Mouse (Mus musculus) adrenal gland, postnatal 14 days (tissue): ENCODE results near the gene Nrp1. TPM values are rescaled to one million over a fixed set of nuclear protein-coding genes. Genes with fewer than 3 reads are reported as not detected.

Source experiments
- DNase-seq: peaks from one replicate; pipeline ENCODE4 v3.0.0; 2021; ENCODE audit warnings: mixed read lengths
- total RNA-seq: library from RNA; stranded (reverse); gene quantifications from 2 replicates; pipeline ENCODE4 v1.2.3, GENCODE M21; 2021

The Nrp1 gene
- total RNA-seq, 1 experiment from 2014 or later = 123 TPM

DNA sequence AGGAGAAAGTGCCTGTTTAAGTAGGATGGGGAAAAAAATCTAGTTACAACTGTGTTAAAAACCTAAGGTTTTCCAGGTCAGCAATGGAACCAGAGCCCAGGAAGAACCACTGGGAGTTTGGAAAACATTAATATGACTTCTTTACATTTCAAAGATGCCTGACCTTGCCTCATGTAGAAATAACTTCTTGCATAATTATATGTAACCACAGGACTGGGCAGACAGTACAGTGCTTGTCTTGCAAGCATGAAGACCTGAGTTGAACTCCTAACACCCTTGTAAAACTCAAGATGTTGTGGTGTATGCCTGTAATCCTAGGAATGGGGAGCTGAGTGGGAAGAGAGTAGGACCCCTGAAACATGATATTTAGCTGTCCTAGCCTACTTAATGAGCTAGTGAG, 61.6 kb downstream of the Nrp1 start:
- DNase-seq = no peak

DNA sequence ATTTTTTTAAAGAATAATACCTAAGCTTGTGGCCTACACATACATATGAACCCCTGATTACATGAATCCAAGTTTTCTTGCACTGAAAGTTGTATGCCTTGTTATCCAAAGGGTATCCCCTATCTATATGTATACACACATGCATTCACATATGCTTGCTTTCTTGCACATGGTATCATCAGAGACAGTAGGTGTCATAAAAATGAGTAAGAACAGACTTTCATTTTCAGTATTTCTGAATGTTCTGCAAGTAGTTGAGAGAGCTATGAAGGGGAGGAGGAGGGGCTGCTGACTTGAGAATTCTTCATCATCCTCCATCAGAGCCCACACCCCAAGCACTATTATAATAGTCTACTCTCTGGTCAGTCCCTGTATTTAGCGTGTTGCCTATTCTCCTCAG, 62.0 kb downstream of the Nrp1 start:
- no peak for DNase-seq

DNA sequence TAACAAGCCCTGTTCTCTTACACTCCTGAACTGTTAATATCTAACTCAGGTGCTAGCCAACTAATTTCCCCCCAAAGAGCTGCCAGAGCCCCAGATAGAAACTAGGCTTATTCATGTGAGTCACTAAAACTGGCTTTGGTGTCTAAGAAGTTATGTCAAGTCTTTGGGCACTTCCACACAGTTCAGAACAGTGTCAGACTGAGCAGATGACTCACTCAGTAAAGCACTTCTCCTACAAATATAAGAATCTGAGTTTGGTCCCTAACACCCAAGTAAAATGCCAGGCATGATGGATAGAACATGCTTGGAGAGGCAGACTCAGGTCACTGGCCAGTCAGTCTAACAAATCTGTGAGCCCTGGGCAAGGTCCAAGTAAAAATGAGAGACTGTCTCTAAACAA, 65.4 kb downstream of the Nrp1 start:
- DNase-seq = no peak

DNA sequence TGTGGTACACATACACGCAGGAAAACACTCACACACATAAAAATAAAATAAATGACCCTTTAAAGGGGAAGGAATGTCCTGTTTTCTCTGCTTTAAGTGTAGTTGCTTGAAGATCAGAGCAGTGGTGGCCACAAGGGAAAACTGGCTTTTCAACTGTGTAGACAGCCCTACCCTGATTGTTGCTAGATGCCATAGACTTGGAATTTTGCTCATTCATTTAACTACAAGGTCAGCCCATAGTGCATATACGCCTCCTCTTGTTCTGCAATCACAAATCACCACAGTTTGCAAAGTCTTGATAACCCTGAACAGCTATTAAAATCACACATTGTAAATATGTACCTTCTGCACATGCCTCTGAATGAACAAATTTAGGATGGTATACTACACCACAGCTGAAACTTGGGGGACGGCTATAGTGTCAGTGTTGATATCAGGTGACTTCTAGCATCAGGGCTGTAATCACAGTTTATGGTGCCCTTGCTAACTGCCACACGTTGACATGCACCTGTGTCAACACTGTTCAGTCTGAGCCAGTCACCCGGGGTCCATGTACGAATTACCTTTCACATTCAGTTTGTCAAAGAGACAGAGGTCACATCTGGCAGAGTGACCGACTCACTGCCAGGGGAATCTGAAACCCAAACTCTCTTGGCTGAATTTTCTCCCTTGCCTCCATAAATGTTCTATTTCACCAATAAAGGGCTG, 66.4 kb downstream of the Nrp1 start:
- DNase-seq = no peak

DNA sequence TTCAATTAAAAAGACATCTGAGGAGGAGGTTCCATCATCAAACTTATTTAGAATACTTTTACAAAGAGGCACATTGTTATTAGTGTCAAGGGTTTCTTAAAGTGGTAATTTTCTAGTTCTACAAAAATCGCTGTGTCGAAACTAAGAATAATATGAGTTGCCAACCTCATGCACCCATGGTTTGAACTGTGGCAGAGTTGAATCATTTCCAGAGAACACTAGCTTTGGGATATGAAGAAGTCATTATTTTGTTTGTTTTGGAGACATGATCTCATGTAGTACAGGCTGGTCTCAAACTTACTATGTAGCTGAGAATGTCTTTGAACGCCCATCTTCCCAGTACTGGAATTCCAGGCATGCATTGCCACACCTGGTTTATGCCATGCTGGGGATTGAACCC, 68.7 kb downstream of the Nrp1 start:
- no peak for DNase-seq

DNA sequence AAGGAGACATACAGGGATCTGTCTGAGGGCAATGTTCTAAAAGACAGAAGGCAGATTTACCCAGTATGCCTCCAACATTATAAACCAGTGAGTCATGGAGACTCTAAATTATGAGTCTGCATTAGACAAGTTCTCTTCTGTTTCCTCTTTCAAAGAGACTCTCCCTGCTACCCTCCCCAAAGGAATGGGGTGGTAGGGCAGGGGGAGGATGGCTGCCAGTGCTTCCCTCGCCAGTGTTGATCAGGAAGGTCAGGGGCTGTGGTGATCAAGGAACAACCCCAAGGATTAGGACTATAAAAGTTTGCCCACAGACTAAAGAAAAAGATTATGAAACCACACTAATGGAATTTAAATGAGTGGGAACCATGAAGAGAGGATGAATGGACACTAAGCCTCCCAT, 70.6 kb downstream of the Nrp1 start:
- DNase-seq = no peak

DNA sequence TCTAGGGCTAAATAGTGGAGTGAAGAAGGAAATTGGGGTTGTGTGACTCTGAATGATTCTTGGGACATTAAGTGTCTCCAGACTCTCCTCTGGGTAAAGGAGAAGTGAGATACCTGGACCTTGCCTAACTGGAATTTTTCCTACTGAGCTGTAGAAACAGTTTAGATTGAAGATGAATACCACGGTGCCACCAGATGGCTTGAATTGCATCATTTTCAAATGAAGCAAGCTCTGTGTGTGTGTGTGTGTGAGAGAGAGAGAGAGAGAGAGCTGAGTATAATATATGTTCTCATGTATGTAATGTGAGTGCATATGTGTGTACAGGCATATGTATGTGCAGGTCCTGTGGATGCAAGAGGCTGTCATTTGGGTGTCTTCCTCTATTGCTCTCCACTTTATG, 72.7 kb downstream of the Nrp1 start:
- DNase-seq = no peak

DNA sequence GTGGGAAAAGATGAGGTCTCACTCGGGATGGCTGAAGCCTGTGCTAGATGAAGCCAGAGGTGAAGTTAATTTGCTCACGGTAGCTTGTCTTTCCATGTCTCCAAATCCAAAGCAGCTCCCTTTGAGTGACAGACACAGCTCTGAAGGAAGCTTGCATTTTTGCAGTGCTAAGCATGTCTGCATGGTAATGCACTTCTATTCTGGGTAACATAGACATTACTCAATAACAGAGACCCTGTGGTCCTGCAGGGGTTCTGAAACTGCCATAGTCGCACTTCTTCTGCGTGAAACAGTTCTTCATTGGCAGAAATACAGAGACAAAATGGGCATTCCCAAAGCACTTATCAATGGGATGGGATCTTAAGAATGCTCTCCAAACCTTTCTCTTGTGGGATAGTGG, 77.3 kb downstream of the Nrp1 start:
- DNase-seq = no peak

DNA sequence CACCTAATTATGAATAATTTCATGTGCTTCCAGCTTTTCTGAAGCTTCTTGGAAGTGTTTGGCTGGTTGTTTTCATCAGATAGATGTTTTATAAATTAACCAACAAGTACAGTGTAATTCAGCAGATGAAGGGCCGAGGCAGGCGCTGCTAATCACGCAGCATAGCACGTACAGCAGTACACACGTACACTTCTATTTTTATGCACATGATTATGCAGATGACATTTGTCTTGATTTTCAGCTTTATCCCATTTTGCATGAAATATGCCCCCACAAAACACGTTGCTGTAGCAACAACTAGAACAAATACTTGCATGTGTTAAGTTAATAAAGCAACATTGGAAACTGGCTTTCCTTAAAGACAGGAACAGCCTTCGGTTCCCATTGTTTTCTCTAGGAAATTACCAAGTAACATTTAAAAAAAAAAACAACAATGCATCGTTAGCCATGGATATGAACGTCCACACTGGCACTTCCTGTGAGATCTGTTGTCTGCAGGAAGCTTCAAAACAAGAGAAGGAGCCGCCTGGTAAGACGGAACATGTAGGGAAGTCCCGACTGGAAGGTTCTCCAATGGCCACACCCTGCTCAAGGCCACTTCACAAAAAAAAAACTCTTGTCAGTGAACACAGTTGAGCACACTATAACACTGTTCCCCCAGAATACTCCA, 78.9 kb downstream of the Nrp1 start:
- DNase-seq = no peak

DNA sequence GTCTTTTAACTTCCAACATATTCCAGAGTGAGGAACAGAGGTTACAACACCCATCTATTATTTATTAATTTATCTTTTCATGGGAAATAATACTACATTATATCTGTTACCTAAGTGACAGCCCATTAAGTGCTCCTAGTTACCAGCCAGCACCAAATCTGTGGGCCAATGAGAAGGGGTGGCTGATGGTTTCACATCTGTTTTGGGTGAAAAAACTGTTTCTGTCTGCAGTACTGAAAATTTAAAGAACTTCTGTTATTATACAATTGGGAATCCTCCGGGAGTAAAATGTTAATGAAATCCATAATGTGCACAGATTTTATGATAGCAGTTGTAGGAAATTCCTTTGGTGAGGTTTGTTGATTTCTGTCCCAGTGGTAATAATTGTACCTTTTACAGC, 83.0 kb downstream of the Nrp1 start:
- DNase-seq = no peak

DNA sequence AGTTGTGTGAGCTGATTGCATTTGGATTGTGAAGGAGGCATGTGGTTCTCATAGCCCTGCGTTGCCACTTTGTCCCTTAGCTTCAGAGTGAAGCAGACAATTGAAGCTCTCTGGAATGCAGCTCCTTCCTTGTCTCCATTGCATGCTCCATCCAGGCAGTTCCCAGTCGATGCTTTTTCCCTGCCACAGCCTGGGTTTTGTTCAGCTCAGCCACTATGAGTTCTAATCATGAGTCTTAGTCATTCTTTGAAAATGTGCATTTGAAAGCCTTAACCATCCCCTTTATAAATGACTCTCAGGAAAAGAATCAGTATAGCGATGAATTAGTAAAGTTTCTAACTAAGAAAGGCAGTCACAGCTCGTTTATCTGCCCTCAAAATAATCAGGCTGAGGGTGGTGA, 87.2 kb downstream of the Nrp1 start:
- DNase-seq = no peak

DNA sequence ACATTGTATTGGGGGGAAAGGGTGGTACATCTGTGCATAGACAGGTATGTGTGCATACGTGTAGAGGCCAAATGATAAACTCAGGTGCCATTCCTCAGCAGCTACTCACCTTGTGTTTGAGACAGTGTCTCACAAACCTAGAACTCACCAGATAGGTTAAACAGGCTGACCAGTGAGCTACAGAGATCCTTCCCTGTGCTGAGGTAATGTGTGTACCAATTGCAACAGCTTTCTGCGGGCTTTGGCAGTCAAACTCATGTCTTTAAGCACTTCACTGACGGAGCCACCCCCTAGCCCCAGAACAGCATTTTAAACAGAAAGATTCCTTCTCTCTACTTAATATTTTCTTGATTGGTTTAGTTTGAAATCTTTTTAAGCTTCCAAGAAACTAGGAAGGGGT, 88.2 kb downstream of the Nrp1 start:
- DNase-seq = no peak

DNA sequence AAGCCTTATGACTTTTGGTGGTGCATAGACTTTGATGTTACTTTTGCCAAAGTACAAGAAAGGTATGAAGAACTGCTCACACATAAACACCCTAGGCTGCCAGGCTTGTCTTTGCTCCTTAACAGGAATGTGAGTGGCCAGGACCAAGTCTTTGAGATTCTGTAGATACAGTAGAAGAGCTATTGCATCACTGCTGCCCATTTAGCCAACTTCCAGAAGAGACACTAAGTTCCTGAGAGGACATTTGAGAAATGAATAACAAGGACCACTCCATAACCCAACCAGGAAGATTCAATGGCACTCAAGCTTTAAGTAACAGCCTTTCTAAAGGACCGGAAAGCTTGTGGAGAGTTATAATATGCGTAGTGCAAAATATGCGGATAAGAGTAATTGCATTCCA, 88.9 kb downstream of the Nrp1 start:
- DNase-seq = no peak

DNA sequence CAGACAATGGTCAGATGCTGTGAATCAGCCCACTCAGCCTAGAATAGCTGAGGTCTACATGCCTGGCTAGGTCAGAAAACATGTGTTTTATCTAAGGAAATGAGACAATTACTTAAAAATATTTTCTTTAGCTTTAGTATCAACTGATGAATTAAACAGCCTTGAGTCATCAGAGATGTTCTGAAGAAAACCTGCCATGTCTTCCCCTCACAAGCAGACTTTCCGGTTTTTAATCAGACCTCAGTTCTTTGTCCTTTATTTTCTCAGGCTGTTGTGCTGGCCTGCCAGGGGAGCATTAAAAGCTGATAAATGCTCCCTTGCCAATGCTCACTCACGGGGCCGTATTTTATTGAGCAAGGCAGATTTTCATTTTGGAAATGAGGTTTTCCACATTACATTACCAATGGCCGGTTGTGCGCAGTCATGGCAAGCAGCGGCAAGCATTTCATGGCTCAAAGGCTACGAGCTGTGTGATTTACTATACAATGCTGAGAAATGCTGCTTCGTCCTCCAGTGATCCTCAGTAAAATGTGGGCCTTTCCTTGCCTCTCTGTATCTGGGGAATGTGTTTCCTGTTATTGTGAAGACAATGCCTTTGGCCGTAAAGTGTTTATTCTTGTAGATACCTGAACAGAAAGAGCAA, 92.1 kb downstream of the Nrp1 start:
- DNase-seq = no peak

DNA sequence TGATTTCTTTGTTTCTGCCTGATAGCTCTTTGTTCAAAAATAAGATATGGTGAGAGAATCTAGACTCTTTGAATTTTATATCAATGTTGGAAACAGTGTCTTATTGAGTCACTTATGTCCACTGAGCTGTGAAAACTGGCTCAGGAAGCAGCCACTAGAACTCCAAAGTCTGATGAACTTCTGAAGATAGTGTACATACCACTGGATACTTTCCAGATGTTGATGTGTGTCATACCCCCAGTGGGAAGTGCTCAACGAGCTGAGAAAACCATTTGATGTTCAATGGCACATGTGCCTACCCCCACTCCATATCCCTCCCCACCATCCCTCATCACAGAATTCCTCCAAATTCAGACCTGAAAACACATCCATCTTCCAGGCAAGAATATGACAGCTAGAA, 92.7 kb downstream of the Nrp1 start:
- no peak for DNase-seq

DNA sequence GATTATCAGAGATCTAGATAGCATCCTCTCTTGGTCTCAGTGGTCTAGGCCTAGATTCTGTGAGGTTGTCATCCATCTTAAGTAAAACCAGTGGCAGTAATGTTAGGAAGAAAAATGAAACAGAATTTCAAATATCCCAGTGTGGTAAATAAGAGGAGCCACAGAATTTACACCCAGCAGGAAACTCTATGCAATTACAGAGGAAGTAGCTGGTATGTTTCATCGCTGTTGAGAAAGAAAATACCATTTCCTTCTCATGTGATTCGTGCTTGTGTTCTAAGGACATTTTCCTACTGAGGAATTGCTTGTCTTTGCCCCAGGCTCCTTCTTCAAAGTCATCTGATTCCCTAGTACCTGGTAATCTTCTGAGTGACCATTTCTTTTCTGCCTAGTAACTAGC, 95.1 kb downstream of the Nrp1 start:
- no peak for DNase-seq

DNA sequence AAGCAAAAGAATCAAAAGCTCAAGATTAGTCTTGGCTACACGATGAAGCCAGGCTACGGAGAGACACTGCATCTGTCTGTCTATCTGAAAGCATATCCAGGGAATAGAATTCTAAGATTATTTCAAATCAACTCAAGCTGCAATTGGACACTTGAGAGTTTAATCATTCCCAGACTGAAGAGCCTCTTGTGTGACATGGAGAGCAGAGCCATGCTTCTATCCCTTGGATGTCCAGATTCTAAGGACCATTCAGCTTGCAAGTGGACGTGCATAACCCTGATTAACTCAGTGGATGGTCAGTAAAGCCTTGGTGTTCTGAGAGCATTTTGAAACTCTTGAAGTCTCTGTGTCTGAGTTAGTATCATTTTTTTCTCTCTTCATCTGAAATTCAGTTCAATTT, 95.6 kb downstream of the Nrp1 start:
- no peak for DNase-seq

DNA sequence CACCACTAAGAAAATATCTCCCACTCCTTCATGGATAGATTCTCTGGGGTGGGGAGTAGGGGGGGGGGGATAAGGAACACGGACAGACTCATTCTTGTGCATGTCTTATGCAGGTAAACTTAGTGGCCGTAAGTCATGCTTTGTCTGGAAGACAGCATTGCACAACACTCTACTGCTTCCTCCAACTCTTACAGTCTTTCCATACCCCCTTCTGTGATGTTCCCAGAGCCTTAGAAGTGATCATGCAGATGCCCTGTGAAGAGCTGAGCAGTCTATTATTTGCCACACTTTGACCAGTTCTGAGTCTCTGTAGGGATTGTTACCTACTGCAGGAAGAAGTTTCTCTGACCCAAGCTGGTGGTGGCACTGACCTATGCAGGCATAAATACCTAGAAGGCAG, 98.9 kb downstream of the Nrp1 start:
- DNase-seq = no peak

DNA sequence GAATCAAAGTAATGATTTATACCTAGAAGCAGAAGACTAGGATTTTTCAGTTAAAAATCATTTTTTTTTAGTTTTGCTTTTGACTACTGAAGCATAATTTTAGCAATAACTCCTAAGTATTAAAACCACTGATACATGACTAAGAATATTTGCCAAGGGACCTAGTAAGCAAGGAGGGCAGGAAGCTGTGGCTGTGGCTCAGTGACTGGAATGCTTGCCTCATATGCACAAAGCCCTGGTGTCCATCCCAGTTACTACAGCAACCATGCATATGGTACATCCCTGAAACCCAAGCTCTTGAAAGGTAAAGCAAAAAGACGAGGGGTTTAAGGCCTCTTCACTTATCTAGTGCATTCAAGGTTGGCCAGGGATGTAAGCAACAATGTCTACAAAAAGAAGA, 101.3 kb downstream of the Nrp1 start:
- no peak for DNase-seq

DNA sequence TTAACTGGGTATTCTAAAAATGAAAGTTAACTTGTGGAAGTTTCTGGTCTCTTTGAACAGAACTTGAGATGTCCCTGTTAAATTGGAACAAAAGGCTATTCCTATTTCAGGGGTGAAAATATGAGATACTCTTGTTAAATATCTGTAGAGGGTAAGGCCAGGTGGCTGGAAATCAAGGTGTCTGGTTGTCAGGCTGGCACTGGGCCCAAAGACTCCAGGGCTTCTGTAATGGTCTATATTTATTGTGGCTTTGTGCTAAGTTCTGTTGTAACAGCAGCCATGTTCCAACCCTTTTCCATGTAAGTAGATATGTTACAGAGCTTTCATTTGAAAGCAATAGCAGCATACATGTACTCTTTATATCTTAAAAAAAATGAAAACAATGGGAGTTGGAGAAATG, 103.3 kb downstream of the Nrp1 start:
- no peak for DNase-seq

DNA sequence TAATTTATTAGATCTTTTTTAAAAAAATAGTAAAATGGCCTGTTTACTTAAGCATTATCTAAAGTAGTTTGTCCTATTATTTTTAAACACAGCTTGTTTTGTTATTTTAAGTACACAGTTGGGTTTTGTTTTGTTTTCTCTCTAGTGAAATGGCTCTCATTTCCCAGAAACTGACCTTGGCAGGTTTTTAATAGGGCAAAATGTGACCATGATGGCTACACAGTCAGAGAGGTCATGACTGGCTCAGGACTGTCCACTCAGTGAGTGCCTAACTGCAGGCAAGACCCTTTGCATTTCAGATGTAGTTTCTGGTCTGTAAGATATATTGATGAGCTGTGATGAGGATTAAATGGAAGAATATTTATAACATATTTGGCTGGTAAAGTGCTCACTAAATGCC, 104.8 kb downstream of the Nrp1 start:
- no peak for DNase-seq

DNA sequence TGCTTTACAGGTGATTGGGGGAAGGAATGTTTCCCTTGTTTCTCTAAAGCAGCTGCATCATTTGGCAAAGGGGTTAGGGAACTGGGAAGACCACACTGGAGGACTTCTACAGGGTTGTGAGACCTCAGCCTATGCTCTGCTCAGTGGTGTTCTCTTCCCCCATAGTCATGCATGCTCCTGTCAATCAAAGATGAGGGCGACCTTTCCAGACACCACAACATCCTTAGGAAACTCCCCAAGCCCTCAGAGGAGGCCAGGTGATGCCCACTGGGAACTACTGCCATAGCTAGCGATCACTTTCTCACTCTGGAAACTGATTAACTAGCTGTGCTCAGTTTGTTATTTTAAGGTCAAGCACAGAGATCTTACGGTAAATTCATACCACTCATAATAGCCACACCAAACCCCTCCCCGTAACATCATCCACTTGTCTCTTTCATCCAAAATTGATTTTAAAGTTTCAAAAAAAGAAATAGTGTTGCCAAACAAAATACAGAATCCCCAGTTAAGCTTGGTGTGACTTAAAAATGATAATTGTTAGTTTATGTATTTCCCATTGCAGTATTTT, 105.7 kb downstream of the Nrp1 start:
- DNase-seq = no peak

DNA sequence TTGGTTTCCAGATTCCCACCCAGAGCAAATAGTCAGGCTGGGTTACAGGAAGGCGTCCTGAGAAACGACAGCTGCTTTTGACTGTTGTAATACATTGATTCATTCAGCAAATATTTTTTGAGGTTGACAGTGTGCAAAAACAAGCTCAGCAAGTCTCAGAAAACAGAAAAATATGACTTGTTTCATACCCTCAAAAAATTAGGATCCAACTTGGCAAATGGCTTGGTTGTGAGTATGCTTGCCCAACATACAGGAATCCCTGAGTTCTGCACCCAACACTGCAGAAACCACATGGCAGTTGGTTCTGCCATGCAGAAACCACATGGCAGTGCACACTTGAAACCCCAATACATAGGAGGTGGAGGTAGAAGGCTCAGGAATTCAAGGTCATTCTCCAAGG, 107.1 kb downstream of the Nrp1 start:
- DNase-seq = no peak
